Mouse (Mus musculus) splenic B cell, adult 2 months (primary cell): ENCODE data around the gene Olfr1490.
"Not testable (repeated sequence)": the region's sequence is repeated elsewhere in the genome, so short reads cannot be mapped to it uniquely, and the experiment has no call there.

Source experiments
- DNase-seq: peaks from one replicate; pipeline ENCODE4 v3.0.0-alpha.2; 2011; ENCODE audit warnings: low read depth, low spot score
- H3K27me3 ChIP-seq: 2 replicates; pipeline ENCODE4 v1.6.1; 2012; ENCODE audit warnings: mild to moderate bottlenecking, low read length, moderate library complexity, mixed read lengths; ENCODE audit not compliant: control insufficient read depth, poor library complexity, insufficient read depth, severe bottlenecking
- H3K36me3 ChIP-seq: 2 replicates; pipeline ENCODE4 v1.6.1; 2012; ENCODE audit warnings: mild to moderate bottlenecking, low read length, moderate library complexity, mixed read lengths; ENCODE audit not compliant: control insufficient read depth, poor library complexity, insufficient read depth, severe bottlenecking

Gene Olfr1490

DNA sequence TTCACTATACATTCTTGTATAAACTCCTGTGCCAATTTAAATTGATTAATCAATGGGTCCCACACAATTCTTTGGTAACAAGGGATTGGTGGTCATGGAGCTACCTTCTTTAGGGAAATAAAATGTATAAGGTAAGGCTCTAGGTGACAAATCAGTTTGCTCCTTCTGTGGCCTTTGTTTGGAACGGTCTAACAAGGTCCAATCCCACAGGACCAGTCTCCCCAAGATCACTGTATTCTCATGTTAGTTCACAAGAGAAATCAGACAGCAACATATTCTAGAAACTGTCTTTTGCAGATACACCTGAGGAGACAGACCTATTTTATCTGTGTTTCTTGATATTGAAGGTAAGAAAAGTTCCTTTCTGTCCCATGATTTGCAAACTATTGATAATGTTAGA lies at the start of gene Olfr1490:
Gene Olfr1490, plus strand, starts transcription at position 301 of the 400 bp plus-strand sequence.
- H3K36me3 ChIP-seq: no peaks in the 10 kb centered on the region
- no peak for DNase-seq
- H3K27me3 ChIP-seq: no peaks in the 10 kb centered on the region

DNA sequence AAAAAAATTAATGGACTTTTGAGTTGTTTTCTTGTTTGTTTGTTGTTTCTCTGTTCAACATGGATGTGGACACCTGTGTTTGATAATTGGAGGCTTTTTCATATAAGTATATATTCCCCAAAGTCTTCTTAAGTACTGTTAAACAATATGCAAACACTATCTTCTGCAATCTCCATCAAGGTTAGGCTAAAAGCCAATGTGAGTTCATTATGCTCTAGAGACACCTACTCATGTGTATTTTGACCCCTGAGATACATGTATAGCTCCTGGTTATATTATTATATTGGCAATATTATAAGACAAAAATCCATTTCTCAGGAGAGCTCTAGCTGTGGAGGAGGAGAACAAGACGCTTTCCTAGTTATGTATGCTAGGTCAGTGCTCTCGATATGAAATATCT lies 33.8 kb upstream of the Olfr1490 start, which contains the start of gene Olfr1487:
Gene Olfr1487, plus strand, starts transcription at position 301 of the 400 bp plus-strand sequence.
- not testable (repeated sequence) for DNase-seq, H3K36me3 ChIP-seq, H3K27me3 ChIP-seq

GRCm38 (mm10) chr19:13631321-13631720 lies 19.6 kb upstream of the Olfr1490 start, which contains the start of gene Olfr1489:
Gene Olfr1489 (plus strand): TSS chr19:13631621.
- no peak for DNase-seq
- Histone ChIP-seq H3K27me3 (no peaks in the 10 kb centered on the region), H3K36me3 (no peaks in the 10 kb centered on the region)

DNA sequence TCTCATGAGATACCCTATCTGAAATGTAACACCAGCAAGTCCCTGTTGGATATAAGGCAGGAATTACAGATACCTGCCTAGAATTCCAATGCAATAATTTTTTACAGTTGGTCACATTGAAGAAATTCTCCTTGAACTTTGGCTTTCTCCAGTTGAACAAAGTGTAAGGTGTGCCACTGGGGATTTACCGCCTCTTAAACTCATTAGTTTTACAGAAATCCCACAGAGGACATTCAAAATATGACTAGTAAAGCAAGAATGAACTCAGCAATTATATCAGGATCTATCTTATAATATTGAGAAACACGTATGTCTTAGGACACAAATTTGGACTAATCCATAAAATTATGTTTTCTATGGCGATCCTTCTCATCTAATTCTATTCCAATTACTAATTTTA lies 46.1 kb downstream of the Olfr1490 start, which contains the start of gene Olfr1491:
Gene Olfr1491, plus strand, starts transcription at position 301 of the 400 bp plus-strand sequence.
- Histone ChIP-seq H3K27me3 (no peaks in the 10 kb centered on the region), H3K36me3 (no peaks in the 10 kb centered on the region)
- no peak for DNase-seq
